Mouse (Mus musculus) cerebellum, postnatal 14 days (tissue): ENCODE data around the gene Mfsd6.
"Not testable (repeated sequence)": the region's sequence is repeated elsewhere in the genome, so short reads cannot be mapped to it uniquely, and the experiment has no call there.

Experiments used
- DNase-seq, 2 experiments: peaks; one replicate each; pipeline ENCODE4 v3.0.0; 2021; ENCODE audit warnings: mixed read lengths in 2 of 2

The Mfsd6 gene

DNA sequence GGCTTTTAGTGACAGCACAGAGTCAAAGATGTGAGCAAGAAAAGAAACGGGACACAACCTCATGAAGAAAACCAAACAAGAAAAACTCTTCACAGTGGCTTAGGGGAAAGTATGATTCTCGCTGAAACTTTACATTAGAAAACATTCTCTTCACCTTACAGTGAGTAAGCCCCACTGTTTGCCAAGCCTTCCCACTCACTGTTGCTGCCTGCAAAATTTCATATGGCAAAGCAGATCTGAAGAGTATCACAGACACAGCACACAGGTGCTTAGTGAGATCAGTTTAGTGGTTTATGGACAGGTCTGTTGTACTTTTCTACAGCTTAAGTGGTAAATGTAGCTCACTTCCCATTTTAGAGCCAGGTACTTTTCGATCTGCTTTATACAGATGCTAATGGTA lies 20.2 kb downstream of the Mfsd6 start:
- no peak for DNase-seq

DNA sequence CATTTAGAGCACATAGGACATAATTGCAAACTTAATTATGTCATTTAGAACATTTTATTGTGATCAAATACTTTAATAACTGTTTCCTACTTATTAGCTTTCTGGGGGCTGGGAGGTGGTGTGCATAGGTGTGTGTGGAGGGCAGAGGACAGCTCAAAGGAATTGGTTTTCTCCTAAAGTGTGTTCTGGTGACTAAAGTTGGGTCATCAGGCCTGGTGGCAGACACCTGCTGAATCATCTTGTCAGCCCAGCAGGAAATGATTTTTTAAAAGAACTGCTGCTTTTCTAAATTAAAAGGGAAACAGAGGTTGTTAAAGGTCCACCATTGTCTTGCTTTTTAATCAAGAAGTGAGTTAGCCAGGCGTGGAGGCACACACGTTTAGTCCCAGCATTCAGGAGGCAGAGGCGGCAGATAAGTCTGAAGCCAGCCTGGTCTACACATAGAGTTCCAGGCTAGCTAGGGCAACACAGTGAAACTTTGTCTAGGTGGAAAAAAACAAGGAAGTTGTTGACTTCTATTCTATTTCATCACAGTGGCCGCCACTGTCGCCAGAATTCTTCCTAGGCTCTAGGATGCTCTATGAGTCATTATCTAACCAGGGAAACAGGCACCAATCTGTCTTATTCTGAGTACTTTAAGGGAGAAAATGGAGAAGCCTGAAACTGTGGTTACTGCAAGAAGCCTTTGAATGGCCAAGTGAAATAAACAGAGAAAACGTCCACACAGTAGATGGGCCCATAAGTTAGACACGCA lies 24.3 kb downstream of the Mfsd6 start:
- no peak for DNase-seq

DNA sequence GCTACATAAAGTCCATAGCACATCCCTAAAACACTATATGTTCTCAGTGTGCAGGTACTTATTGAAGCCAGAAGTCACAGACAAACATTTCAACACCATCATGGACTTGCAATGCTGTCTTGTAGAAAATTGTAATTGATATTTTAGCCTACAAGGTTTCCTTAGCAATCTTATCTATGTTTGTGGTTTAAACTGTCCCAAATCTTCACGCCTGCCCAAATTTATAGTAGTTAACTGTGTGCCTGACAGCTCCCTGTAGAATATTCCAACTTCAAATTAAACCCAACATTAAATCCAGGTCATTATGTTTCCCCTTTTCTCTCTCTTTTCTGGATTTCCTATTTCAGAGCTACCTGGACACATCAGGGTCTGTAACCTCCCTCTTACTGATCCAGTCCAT lies 25.3 kb downstream of the Mfsd6 start:
- no peak for DNase-seq

DNA sequence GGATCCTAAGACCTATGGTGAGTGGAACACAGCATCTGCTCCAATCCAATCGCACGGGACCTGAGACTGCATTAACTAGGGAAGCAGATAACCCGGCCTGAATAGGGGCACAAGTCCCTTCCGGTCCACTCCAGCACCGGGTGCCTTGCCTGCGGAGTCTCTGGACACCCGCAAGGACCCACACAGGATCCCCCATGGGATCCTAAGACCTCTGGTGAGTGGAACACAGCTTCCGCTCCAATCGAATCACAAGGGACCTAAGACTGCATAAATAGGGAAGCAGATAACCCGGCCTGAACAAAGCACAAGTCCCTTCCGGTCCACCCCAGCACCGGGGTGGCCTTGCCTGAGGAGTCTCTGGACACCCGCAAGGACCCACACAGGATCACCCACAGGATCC lies 32.8 kb downstream of the Mfsd6 start:
- DNase-seq = not testable (repeated sequence)

DNA sequence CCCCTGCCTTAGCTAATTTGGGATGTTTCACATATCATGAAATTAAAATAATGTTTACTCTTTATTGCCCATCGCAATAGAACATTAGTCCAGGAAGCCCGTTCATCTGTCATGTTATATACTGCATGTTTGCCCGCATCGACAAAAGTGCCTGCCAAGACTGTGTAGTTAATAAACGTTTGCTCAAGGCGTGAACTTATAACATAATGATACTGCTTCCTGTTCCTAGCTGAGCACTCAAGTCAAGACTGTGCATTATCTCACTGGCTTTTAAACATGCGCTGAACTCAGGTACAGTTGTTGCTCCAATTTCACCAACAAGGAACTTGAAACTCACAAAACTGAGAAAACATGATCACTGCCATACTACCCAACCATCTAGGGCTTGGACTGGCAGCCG lies 39.6 kb downstream of the Mfsd6 start:
- no peak for DNase-seq

DNA sequence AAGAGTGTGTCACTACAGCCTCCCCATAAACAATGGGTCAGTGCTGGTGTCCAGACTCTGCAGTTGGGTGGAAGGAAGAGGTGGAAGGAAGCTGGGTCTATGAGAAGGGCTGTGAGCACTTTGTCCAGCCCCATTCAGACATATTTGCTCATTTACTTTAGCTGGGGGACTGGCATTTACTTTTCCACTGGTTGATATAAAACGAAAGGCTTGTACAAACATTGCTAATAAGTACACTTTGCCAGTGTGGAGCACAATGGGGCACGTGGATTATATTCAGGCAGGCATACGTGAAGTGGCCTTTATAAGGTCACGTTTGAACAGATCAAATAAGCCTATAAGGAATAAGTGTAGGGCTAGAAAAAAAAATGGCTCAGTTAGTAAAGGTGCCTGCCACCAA lies 43.7 kb downstream of the Mfsd6 start:
- no peak for DNase-seq

DNA sequence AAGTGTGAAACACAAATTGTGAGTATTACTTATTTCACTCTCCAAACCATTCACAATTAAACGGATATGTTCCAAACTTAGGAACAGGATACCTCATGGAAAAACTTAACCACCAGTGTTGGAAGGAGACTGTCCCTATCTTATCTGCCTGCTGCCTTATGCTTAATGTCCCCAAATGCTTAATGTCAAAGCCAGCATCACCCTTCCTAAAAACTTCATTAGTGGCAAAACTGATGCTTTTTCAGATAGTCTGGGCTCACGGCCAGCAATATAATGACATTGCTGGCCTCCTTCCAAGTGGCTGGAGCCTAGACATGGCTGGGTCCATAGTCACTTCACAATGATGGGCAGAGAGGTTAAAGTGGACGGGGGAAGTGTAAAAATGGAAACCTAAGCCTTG lies 50.6 kb downstream of the Mfsd6 start:
- peak; percentile 74 to 82 for DNase-seq

DNA sequence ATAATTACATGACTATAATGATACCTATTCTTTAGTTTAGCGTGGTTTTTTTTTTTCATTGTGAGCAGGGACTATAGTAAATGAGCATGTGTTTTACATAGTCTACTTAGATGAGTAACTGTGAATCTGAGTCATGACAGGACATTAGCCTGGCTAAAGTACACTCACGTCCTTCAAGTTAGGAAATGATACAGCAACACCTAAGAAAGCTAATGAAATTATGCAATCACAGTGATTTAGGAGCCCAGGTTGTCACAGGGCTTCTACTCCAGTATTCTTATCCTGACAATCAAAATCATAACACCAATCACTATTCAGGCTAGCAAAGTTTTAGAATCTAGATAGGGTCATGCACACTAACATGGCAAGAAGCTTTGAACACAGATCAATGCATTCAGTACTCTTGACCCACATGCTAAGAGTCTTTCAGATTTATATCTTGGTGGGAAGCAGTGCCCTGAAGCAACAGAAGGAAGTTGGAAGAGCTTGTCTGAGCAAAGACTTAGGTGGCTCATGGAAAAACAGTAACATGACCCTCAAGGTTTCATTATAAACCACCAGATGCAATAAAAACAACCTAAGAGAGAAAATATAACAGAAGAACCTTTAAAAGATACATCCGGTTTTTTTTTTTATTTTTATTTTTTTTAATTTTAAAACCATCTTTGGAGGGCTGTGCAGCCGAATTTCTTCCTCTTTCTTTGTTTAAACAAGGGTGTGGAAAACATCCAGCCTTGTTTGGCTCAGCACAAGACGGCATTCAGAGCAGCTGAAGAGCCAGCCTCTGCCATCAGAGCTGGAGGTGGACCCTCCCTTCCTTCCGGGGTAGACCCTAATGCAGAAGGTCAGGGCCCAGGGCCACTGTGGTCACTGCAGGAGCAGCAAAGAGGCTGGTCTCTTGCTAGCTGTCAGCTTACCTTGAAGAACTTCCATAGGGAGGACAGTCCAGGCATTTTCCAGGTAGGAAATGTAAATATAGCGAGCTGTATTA lies 51.4 kb downstream of the Mfsd6 start:
- DNase-seq = no peak

DNA sequence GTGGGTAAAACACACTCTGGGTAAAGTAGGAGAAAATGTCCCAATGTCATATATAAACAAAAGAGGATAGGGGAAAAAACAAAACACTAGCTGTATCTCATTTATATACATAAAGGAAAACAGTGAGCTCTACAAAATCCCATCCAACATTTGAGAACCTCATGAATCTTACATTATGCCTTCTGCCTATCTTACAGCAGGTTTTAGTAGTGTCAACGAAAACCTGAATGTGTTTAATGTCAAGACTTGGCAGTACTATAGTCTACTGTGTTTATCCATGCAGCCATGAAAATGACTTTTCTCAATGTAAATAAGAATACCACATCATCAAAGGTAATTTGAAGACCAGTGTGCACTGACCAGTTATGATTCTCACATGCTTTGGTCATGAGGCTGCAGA lies 57.3 kb downstream of the Mfsd6 start:
- no peak for DNase-seq

DNA sequence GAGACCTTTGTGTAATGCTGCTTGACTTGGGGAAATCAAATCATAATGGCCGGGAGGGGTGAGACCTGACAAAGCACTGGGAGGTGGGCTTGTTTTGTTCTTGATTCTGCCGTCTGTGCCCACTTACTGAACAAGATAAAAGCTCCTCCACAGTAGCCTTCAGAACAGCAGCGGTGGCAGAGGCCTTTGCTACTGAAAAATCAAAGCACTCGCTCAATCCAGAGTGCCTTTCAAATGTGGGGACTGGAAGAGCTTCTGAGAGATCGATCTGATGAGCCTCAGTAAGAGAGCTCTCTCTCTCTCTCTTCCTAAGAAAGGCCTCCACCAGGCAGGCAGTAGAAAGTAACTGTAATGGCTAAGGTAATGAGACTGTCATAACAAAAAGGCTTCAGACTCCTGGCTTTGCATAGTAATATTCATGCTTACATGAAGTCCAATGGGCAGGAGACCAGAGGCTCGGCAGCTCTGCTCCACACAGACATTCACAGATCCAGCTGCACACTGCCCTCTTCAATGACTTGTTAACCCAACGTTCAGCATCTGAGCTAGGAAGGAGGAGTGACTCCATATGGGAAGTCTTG lies 58.4 kb downstream of the Mfsd6 start:
- no peak for DNase-seq

DNA sequence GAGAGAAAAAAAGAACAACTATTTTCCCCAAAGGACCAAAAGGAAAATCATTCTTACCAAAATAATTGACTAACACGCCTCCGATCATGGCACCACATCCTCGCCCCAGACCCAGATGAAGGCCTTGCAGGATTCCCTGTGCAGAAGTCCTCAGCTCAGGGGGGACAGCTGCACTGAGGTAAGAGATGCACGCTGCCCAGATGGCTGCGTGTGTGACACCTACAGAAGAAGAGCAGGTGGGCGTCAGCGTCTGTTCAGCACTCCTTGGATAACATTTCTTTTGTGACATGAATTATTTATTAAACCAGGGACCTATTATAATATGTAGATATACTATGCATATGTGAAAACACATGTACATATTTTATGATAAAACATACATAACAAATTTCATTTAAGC lies 64.0 kb downstream of the Mfsd6 start:
- DNase-seq = no peak

DNA sequence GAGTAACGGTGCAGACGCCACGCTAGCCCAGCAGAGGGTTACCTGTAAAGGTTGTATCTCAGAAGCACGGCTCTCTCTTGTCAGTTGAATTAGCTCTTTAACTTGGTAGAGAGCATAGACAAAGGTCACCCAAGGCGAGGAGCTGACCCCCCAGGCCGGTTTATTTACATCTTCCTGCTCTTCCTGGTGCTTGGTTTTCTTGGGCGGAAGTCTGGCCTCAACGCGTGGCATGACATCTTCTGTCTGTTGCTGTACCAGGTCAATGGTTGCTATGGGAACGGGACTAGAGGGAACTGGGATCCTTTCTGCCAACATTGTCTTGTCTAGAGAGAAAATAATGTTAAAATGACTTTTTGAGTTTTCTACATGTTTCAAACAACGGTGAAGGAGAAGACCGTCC lies 66.5 kb downstream of the Mfsd6 start:
- no peak for DNase-seq

DNA sequence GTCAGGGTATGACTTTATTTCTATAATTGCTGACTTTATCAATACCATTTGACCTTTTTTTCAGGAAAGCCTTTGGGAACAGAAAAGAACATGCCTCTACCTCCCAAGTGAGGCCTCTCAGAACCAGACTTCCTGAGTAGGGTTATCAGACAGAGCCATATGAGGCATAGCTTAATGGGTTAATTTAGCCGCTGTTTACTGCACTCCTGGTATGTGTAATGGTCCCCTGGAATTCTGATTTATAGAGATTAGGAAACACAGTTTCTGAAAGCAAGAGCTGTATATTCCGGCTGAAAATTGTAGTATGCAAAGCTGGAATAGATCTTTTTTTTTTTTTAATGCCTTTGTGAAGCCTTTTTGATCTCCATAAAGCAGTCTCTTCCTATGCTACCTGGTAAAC lies 67.0 kb downstream of the Mfsd6 start:
- no peak for DNase-seq

DNA sequence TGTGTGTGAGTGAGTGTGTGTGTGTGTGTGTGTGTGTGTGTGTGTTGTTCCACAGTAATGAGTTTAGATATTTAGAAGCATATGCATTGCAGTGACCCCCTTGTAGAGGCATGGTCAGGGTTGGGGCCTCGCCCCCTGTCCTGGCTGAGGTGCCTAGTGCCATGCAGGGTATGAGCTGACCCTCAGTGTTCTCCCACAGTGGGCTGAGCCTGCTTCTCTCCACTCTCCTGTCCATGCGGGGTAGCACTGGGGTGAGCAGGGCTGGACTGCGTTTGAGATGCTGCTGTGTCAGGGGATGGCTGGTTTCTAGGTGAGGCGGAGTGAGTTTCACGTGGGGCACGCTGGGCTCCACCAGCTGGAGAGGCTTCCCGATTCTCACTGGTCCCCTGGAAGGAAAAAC lies 69.1 kb downstream of the Mfsd6 start:
- no peak for DNase-seq

DNA sequence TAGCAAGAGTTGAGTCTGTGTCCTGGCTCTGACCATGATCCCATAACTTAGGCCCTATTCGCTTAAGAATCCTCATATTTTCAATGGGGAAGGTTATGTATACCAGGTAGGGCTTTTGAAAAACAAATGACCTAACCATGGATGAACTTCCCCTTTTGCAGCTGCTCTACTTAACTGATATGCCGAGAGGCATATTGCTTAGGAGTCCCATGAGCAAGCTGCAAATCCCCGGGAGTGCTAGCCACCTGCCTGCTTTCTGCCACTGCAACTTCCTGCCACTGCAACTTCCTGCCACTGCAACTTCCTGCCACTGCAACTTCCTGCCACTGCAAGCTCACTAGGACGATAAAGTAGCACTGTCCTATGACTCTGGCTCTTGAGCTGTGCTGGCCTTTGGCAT lies 72.1 kb downstream of the Mfsd6 start:
- DNase-seq = no peak

DNA sequence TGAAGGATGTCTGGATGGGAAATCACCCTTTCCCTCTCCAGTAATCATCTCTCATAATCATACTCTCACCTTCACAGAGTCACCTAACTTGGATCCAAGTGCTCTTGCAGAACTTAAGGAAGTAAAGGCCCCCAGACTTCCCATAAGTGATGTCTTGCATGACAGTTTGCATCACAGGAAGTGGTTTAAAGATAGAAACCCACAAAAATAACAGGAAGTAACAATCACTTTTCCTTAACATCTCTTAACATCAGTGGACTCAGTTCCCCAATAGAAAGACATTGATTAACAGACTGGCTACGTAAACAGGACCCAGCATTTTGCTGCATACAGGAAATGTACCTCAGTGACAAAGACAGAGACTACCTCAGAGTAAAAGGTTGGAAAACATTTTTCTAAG lies 73.9 kb downstream of the Mfsd6 start:
- no peak for DNase-seq

DNA sequence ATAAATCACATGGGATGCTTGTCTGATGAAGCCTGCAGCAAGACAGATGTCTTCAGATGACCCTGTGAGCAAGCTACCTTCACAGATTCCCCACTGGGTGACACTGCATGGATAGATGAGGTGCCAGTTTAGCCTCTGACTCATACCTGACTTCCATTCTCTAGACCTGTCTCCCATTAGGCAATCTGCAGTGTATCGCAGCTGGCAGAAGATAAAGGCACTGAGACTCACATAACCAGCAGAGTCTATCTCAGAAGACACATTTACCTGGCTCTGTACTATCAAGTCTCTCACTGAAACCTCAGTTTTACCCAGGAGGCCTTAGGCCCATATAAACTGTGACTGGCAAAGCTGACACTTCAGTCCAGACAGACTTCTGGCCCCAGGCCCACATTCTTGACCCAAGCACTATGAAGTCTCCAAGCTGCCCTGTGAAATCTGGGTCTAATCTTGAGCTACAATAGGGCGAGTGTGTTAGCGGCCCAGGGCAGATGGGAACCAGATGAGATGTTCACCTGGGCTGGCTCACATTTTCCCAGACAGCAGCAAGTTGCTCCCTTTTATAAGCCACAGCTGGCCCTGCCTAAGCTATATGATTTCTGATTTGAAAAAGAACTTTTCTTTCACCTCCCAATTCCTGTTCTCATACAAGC lies 74.5 kb downstream of the Mfsd6 start:
- DNase-seq = no peak

DNA sequence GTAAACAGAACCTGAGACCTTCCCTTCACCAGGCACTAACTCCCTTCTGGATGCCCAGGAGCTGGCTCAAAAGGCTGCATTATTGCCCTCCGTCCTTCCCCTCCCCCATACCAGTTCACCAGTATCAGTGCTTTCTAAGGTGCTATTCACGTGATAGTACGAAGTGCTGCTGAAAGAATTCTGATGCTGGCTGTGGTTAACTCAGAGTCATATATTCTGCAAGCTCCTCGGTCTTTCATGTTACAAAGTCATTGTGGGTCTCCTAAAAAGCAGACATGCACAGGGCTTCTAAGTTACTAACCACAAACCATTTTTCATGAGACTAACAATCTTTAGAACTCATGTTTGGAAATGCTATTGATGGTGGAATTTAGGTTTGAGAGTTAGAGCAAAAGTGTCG lies 77.2 kb downstream of the Mfsd6 start:
- no peak for DNase-seq

DNA sequence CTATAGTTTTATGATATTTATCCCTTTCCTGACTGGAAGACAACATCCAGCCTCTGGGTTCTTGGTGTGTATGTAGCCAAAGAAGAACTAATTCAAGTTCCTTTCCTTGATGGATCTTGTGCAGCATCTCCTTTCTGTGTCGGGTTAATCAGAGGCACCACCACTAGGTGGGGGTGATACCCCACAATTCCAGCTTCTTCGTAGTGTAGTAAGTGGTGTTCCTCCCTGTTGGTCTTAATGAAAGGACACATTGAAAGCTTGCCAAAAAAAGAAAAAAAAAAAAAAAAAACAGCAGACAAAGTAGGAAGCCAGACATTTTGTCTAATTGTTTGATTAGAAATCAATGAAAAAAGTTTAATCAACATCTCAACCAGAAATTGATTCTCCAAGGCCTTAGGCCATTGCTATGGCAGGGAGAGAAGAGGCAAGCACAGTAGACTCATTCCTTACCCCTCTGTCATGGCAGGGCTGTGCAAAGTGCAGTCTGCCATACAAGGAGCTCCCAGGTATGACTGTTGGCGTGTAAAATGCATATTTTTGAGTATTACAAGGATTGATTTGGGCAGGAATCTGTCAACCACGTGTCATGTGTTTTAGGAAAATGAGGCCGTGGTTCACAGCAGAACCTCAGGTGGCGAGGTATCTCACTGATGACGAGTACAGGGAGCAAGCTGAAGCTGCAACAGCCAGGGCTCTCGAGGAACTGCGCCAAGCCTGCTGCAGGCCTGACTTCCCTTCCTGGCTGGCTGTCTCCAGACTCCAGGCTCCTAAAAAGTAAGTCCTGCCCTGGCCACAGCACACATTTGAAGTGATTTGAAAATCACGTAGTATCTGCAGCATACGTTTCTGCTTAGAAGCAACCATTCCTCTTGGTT lies 78.9 kb downstream of the Mfsd6 start:
- DNase-seq = peak; percentile 83

DNA sequence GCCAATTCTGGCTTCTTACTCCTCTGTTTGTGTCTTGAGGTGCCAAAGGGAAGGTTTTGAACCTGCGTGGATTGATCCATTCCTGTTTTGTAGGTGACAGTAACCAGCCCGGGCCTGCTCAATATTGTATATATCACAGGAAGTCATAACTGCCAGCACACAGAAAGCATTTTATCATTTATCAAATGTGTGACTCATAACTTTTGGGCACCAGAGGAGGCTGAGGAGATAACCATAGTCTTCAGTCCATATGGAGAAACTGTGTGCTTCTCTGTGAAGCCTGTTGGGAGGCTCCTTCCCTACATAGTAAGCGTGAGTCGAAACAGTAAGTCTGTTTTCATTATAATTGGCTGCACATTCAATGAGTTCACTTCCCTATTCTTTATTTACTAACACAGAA lies 86.5 kb downstream of the Mfsd6 start:
- no peak for DNase-seq

DNA sequence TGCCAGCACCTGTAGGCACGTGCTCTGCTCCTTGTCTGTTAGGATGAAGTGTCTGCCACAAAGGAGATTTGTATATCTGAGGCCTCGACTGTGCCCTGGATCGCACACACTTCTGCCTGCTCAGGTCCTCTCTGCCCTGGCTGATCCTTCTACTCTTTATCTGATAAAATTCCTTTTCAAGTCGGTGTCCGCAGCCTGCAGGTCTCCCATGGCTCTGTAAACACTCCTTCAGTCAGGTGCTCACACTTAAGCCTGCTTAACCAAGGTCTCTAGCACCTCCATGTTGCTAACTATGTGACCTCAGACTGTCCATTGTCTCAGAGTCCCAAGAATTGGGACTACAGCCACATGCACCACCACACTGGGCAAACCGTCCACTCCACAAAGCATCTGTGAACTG lies 87.0 kb downstream of the Mfsd6 start:
- DNase-seq = no peak

DNA sequence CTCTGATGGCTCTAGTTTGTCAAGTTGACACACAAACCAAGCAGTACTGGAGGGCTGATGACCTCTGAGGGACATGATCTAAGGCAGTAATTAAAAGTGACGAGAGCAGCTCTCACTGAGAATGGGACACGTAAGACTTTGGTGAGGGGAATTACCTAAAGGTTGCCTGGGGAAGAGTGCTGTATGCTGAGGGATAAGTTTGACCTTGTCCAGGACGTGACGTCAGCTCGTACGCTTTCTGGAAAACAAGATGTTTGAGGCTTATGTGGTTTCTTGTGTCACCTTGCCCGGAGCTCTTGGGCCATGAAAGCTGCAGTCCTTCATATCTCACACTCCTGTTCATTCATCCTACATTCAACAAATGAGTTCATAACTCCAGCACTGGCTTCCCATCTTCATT lies 88.2 kb downstream of the Mfsd6 start:
- no peak for DNase-seq
